Mouse (Mus musculus): ENCODE data around the gene Zfp385b. TPM values are rescaled to one million over a fixed set of nuclear protein-coding genes. Genes with fewer than 3 reads are reported as not detected.

Gene Zfp385b
- polyA plus RNA-seq, 1 experiment = 8.8 TPM

- TF ChIP-seq CTCF (IDR thresholded peaks at IDR 0.05; ENCODE audit: control insufficient read depth, insufficient read depth, insufficient replicate concordance, low read depth, low read length) = no peak
- TF ChIP-seq POLR2A (IDR thresholded peaks at IDR 0.05; ENCODE audit: control insufficient read depth, low read depth, low read length) = no peak
- H3K4me3 ChIP-seq (ENCODE audit: control insufficient read depth, low read depth, low read length) = no peak overlapping the region
- no peaks in the 10 kb centered on the region for H3K36me3 ChIP-seq (ENCODE audit: control insufficient read depth, insufficient read depth, low read length)
- H3K27ac ChIP-seq (ENCODE audit: control insufficient read depth, insufficient read depth, low read depth, low read length) = no peak overlapping the region
- H3K4me1 ChIP-seq (ENCODE audit: control insufficient read depth, insufficient read depth, low read length) = no peaks in the 10 kb centered on the region
- no peaks in the 10 kb centered on the region for H3K27me3 ChIP-seq (ENCODE audit: control insufficient read depth, insufficient read depth, low read length)
Measured at GRCm38 (mm10) chr2:77477536-77477935, 341.9 kb downstream of the Zfp385b start.

DNA sequence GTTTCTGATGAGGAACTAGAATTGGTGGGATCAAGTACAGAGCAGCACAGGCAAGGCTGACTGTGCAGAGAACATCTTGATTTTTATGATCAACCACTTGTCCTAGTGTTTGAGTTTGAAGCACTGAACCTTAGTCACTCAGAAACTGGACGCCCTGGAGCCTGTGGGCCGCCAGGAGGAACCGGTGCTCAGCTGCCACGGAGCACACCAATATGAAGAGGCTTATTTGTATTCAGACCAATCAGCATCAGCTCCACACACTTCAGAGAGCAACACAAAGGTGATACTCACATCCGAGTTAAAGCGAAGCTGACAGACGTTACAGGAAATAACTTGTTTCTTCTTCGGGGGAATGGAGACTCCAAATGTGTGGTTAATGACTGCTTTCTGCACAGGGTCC is 343.0 kb downstream of the Zfp385b start:
- Histone ChIP-seq H3K27ac (ENCODE audit: control insufficient read depth, insufficient read depth, low read depth, low read length) (no peak overlapping the region), H3K4me3 (ENCODE audit: control insufficient read depth, low read depth, low read length) (no peak overlapping the region), H3K36me3 (ENCODE audit: control insufficient read depth, insufficient read depth, low read length) (no peaks in the 10 kb centered on the region), H3K27me3 (ENCODE audit: control insufficient read depth, insufficient read depth, low read length) (no peaks in the 10 kb centered on the region), H3K4me1 (ENCODE audit: control insufficient read depth, insufficient read depth, low read length) (no peaks in the 10 kb centered on the region)
- TF ChIP-seq POLR2A (IDR thresholded peaks at IDR 0.05; ENCODE audit: control insufficient read depth, low read depth, low read length) (no peak), CTCF (IDR thresholded peaks at IDR 0.05; ENCODE audit: control insufficient read depth, insufficient read depth, insufficient replicate concordance, low read depth, low read length) (no peak)

DNA sequence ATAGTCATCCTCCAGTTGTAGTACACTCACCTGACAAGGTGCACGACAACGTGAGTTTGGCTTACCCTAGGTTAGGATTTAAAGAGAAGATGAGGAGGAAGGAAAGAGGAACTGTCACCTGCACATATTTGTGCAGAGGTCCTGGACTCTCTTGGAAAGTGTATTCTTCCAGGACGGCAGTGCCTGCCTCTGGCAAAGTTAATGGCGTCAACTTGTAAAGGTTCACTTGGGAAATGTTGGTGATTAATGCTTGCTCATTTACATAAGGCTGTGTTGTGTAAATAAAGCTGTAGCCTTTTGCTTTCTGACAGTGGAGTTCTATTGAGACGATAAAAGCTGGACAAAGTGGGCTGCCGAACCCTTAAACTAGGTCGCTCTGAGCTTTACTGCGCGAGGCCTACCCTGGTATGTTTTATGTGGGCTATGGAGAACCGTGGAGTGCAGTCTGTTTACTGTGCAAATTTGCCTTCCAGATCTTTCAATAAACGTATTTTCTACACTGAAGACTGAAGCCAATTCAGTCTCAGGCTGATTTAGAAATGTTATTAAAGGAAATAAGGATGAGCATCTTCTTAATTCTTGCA is 347.1 kb downstream of the Zfp385b start:
- Histone ChIP-seq H3K36me3 (ENCODE audit: control insufficient read depth, insufficient read depth, low read length) (no peaks in the 10 kb centered on the region), H3K27ac (ENCODE audit: control insufficient read depth, insufficient read depth, low read depth, low read length) (no peak overlapping the region), H3K4me1 (ENCODE audit: control insufficient read depth, insufficient read depth, low read length) (no peaks in the 10 kb centered on the region), H3K27me3 (ENCODE audit: control insufficient read depth, insufficient read depth, low read length) (no peaks in the 10 kb centered on the region), H3K4me3 (ENCODE audit: control insufficient read depth, low read depth, low read length) (no peak overlapping the region)
- TF ChIP-seq CTCF (IDR thresholded peaks at IDR 0.05; ENCODE audit: control insufficient read depth, insufficient read depth, insufficient replicate concordance, low read depth, low read length) (no peak), POLR2A (IDR thresholded peaks at IDR 0.05; ENCODE audit: control insufficient read depth, low read depth, low read length) (no peak)

GRCm38 (mm10) chr2:77470716-77471115 is 348.7 kb downstream of the Zfp385b start:
- no peak overlapping the region for H3K27ac ChIP-seq (ENCODE audit: control insufficient read depth, insufficient read depth, low read depth, low read length)
- no peak for TF ChIP-seq CTCF (IDR thresholded peaks at IDR 0.05; ENCODE audit: control insufficient read depth, insufficient read depth, insufficient replicate concordance, low read depth, low read length)
- TF ChIP-seq POLR2A (IDR thresholded peaks at IDR 0.05; ENCODE audit: control insufficient read depth, low read depth, low read length) = no peak
- no peaks in the 10 kb centered on the region for H3K36me3 ChIP-seq (ENCODE audit: control insufficient read depth, insufficient read depth, low read length)

DNA sequence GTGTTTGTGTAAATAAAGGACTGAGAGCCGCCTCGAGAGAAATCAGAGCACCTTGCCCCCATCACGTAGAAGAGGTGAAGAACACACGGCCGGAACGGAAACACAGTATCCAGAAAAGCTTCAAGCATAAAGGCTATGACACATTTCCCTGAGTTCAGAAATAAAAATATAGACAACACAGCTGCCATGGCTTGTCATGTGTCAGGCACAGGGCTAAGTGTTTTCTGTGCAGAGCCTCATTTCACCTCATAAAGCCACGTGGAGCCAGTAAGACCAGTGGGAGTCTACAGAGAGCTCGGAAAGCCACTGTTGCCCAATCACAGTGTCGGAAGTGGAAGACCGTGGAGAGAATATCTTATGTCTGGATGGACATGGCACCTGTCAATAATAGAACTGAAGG is 358.0 kb downstream of the Zfp385b start:
- Histone ChIP-seq H3K4me3 (ENCODE audit: control insufficient read depth, low read depth, low read length) (no peak overlapping the region), H3K27me3 (ENCODE audit: control insufficient read depth, insufficient read depth, low read length) (no peaks in the 10 kb centered on the region), H3K27ac (ENCODE audit: control insufficient read depth, insufficient read depth, low read depth, low read length) (no peak overlapping the region), H3K4me1 (ENCODE audit: control insufficient read depth, insufficient read depth, low read length) (no peaks in the 10 kb centered on the region), H3K36me3 (ENCODE audit: control insufficient read depth, insufficient read depth, low read length) (no peaks in the 10 kb centered on the region)
- TF ChIP-seq CTCF (IDR thresholded peaks at IDR 0.05; ENCODE audit: control insufficient read depth, insufficient read depth, insufficient replicate concordance, low read depth, low read length) (no peak), POLR2A (IDR thresholded peaks at IDR 0.05; ENCODE audit: control insufficient read depth, low read depth, low read length) (no peak)

More at GRCm38 (mm10) chr2:77470716-77471115, 348.7 kb downstream of the Zfp385b start:
- Histone ChIP-seq H3K27me3 (ENCODE audit: control insufficient read depth, insufficient read depth, low read length) (no peaks in the 10 kb centered on the region), H3K4me1 (ENCODE audit: control insufficient read depth, insufficient read depth, low read length) (no peaks in the 10 kb centered on the region), H3K4me3 (ENCODE audit: control insufficient read depth, low read depth, low read length) (no peak overlapping the region)

- TF ChIP-seq CTCF (IDR thresholded peaks at IDR 0.05; ENCODE audit: control insufficient read depth, insufficient read depth, insufficient replicate concordance, low read depth, low read length) (no peak), POLR2A (IDR thresholded peaks at IDR 0.05; ENCODE audit: control insufficient read depth, low read depth, low read length) (no peak)
- Histone ChIP-seq H3K4me3 (ENCODE audit: control insufficient read depth, low read depth, low read length) (no peak overlapping the region), H3K27ac (ENCODE audit: control insufficient read depth, insufficient read depth, low read depth, low read length) (peak overlapping the region; percentile 21; the same call in 1 of the 2 replicates), H3K4me1 (ENCODE audit: control insufficient read depth, insufficient read depth, low read length) (no peaks in the 10 kb centered on the region), H3K27me3 (ENCODE audit: control insufficient read depth, insufficient read depth, low read length) (no peaks in the 10 kb centered on the region), H3K36me3 (ENCODE audit: control insufficient read depth, insufficient read depth, low read length) (no peaks in the 10 kb centered on the region)
Measured at GRCm38 (mm10) chr2:77460011-77460410, 359.4 kb downstream of the Zfp385b start.

DNA sequence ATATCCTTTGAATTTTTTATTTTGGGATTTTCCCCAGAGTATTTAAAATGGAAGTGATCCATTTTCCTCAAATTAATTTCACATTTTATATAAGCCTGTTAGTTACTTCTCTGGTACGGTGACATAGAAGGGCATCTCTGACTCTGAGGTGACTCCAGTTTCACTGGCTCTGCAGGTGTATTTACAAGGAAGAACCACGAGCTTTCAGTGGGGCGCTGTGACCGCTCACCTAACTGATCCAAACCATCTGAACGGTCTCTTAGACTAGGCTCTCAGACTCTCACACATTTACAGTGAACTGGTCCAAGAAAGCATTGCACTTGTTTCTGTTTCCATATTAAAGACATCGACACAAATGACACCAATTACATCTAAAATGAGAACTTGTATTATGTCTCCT is 361.0 kb downstream of the Zfp385b start:
- no peak for TF ChIP-seq POLR2A (IDR thresholded peaks at IDR 0.05; ENCODE audit: control insufficient read depth, low read depth, low read length)
- TF ChIP-seq CTCF (IDR thresholded peaks at IDR 0.05; ENCODE audit: control insufficient read depth, insufficient read depth, insufficient replicate concordance, low read depth, low read length) = no peak

More for the DNA sequence above, 361.0 kb downstream of the Zfp385b start:
- Histone ChIP-seq H3K4me1 (ENCODE audit: control insufficient read depth, insufficient read depth, low read length) (no peaks in the 10 kb centered on the region), H3K36me3 (ENCODE audit: control insufficient read depth, insufficient read depth, low read length) (no peaks in the 10 kb centered on the region), H3K4me3 (ENCODE audit: control insufficient read depth, low read depth, low read length) (no peak overlapping the region), H3K27ac (ENCODE audit: control insufficient read depth, insufficient read depth, low read depth, low read length) (no peak overlapping the region), H3K27me3 (ENCODE audit: control insufficient read depth, insufficient read depth, low read length) (no peaks in the 10 kb centered on the region)
